Mouse (Mus musculus) heart, embryonic 14.5 days (tissue): Measurements from ENCODE around the gene Plpp1. TPM values are rescaled to one million over a fixed set of nuclear protein-coding genes. Genes with fewer than 3 reads are reported as not detected.

Experiments used
- ATAC-seq: fragments of 200-750 bp; cut with Nextera tagmentation; 2 replicates; pipeline ENCODE4 v1.8.0; 2017; ENCODE audit warnings: low read depth, moderate TSS enrichment; ENCODE audit not compliant: insufficient number of reproducible peaks, insufficient read depth, low FRiP score
- H3K27ac ChIP-seq, 2 experiments: fragments of 200-500 bp in 1 of 2; fragments of 300-500 bp in 1 of 2; sonication (generic) in 1 of 2; replicated peaks in 1 of 2; 2 replicates each; pipeline ENCODE4 v1.5.1; 2012 to 2014; ENCODE audit warnings: low read depth in 2 of 2, low read length in 2 of 2, control low read depth in 1 of 2, mild to moderate bottlenecking in 1 of 2, mixed read lengths in 1 of 2; ENCODE audit not compliant: control insufficient read depth in 1 of 2, insufficient read depth in 1 of 2
- H3K27me3 ChIP-seq: fragments of 300-500 bp; sonication (generic); 2 replicates; pipeline ENCODE4 v1.6.1; 2014; ENCODE audit warnings: mild to moderate bottlenecking, low read length, control low read depth; ENCODE audit not compliant: control insufficient read depth, insufficient read depth
- H3K36me3 ChIP-seq: fragments of 300-500 bp; sonication (generic); 2 replicates; pipeline ENCODE4 v1.6.1; 2014; ENCODE audit warnings: mild to moderate bottlenecking, control low read depth, low read length, mixed read lengths; ENCODE audit not compliant: control insufficient read depth, insufficient read depth
- H3K4me1 ChIP-seq, 2 experiments: fragments of 200-500 bp in 1 of 2; fragments of 300-500 bp in 1 of 2; sonication (generic) in 1 of 2; 2 replicates each; pipeline ENCODE4 v1.6.1; 2012 to 2014; ENCODE audit warnings: low read length in 2 of 2, control low read depth in 1 of 2, mixed read lengths in 1 of 2; ENCODE audit not compliant: control insufficient read depth in 2 of 2, insufficient read depth in 2 of 2
- H3K4me2 ChIP-seq: fragments of 300-500 bp; sonication (generic); 2 replicates; pipeline ENCODE4 v1.6.1; 2014; ENCODE audit warnings: mild to moderate bottlenecking, low read length
- H3K4me3 ChIP-seq, 2 experiments: fragments of 200-500 bp in 1 of 2; fragments of 300-500 bp in 1 of 2; sonication (generic) in 1 of 2; 2 replicates each; pipeline ENCODE4 v1.5.1; 2012 to 2014; ENCODE audit warnings: low read length in 2 of 2, mild to moderate bottlenecking in 2 of 2, control low read depth in 1 of 2, low read depth in 1 of 2, moderate library complexity in 1 of 2; ENCODE audit not compliant: control insufficient read depth in 1 of 2, insufficient read depth in 1 of 2
- H3K9ac ChIP-seq: fragments of 300-500 bp; sonication (generic); 2 replicates; pipeline ENCODE4 v1.6.1; 2014; ENCODE audit warnings: mild to moderate bottlenecking, low read length
- H3K9me3 ChIP-seq: fragments of 300-500 bp; sonication (generic); 2 replicates; pipeline ENCODE4 v1.6.1; 2016; ENCODE audit warnings: low read length, control low read depth; ENCODE audit not compliant: control insufficient read depth
- WGBS: fragments of 180-500 bp; shearing (Covaris S2); extraction: QIAGEN DNeasy Blood & Tissue Kit; methylation state at CpG from one replicate; pipeline ENCODE4 v1.1.7; 2014; 5-methylcytosine and 5-hydroxymethylcytosine counted together
- polyA plus RNA-seq: library from polyadenylated mRNA; unstranded; fragments of >200 nt; fragmentation: Nextera tagmentation; extraction: Ambion mirVana; gene quantifications from 2 replicates; pipeline ENCODE4 v1.2.1, GENCODE M21; 2014

The Plpp1 gene
- polyA plus RNA-seq, 1 experiment from 2014 or later: 56.6 TPM

GRCm38 (mm10) chr13:112758546-112759090 lies 42.0 kb upstream of the Plpp1 start:
- H3K27me3 ChIP-seq: no peaks in the 10 kb centered on the region
- H3K9ac ChIP-seq: no peak overlapping the region
- no peak for ATAC-seq
- no peak overlapping the region for H3K4me3 ChIP-seq
- H3K27ac ChIP-seq: peak overlapping the region in 1 of 2 experiments; percentile 39; a peak in 1 of 4 replicates
- H3K4me2 ChIP-seq: no peak overlapping the region
- peaks cover 22 to 38% of the 10 kb centered on the region in 2 experiments for H3K4me1 ChIP-seq
- 72% methylated on average over 6 of the region's 6 CpGs for WGBS
- H3K36me3 ChIP-seq: no peaks in the 10 kb centered on the region
- no peaks in the 10 kb centered on the region for H3K9me3 ChIP-seq

GRCm38 (mm10) chr13:112759364-112759763 lies 41.2 kb upstream of the Plpp1 start:
- ATAC-seq: no peak
- 70% methylated on average over 9 of the region's 9 CpGs for WGBS
- H3K9me3 ChIP-seq: no peaks in the 10 kb centered on the region
- no peak overlapping the region for H3K4me2 ChIP-seq
- H3K4me1 ChIP-seq: peaks cover 27 to 44% of the 10 kb centered on the region in 2 experiments
- H3K36me3 ChIP-seq: no peaks in the 10 kb centered on the region
- H3K27me3 ChIP-seq: no peaks in the 10 kb centered on the region
- no peak overlapping the region for H3K4me3 ChIP-seq
- no peak overlapping the region for H3K27ac ChIP-seq
- no peak overlapping the region for H3K9ac ChIP-seq

- peaks cover 27 to 46% of the 10 kb centered on the region in 2 experiments for H3K4me1 ChIP-seq
These were observed 40.6 kb upstream of the Plpp1 start for GRCm38 (mm10) chr13:112759777-112760537.

GRCm38 (mm10) chr13:112760538-112760881 lies 40.1 kb upstream of the Plpp1 start:
- no peaks in the 10 kb centered on the region for H3K36me3 ChIP-seq
- H3K4me1 ChIP-seq: peaks cover 23 to 41% of the 10 kb centered on the region in 2 experiments
- no peaks in the 10 kb centered on the region for H3K9me3 ChIP-seq
- no peak overlapping the region for H3K27ac ChIP-seq
- H3K4me2 ChIP-seq: no peak overlapping the region
- H3K4me3 ChIP-seq: no peak overlapping the region
- no peaks in the 10 kb centered on the region for H3K27me3 ChIP-seq
- no peak overlapping the region for H3K9ac ChIP-seq
- 14% methylated on average over 1 of the region's 1 CpGs for WGBS
- no peak for ATAC-seq

More at GRCm38 (mm10) chr13:112759777-112760537, 40.6 kb upstream of the Plpp1 start:
- Histone ChIP-seq H3K4me3 (no peak overlapping the region), H3K27ac (no peak overlapping the region), H3K36me3 (no peaks in the 10 kb centered on the region), H3K9ac (no peak overlapping the region), H3K27me3 (no peaks in the 10 kb centered on the region), H3K4me2 (no peak overlapping the region), H3K9me3 (no peaks in the 10 kb centered on the region)
- 63% methylated on average over 15 of the region's 15 CpGs for whole genome bisulfite sequencing
- ATAC-seq: no peak

GRCm38 (mm10) chr13:112761787-112762186 lies 38.8 kb upstream of the Plpp1 start:
- Histone ChIP-seq H3K36me3 (no peaks in the 10 kb centered on the region), H3K27ac (no peak overlapping the region), H3K9ac (0 out of 2 replicates have a peak overlapping the region, but pooled peaks have one; percentile 0), H3K9me3 (peaks cover 4% of the 10 kb centered on the region), H3K27me3 (no peaks in the 10 kb centered on the region), H3K4me2 (no peak overlapping the region), H3K4me3 (no peak overlapping the region), H3K4me1 (peaks cover 19 to 34% of the 10 kb centered on the region in 2 experiments)
- WGBS: 29% methylated on average over 1 of the region's 1 CpGs
- no peak for ATAC-seq

GRCm38 (mm10) chr13:112762548-112762947 lies 38.0 kb upstream of the Plpp1 start:
- H3K9ac ChIP-seq: no peak overlapping the region
- peaks cover 19 to 34% of the 10 kb centered on the region in 2 experiments for H3K4me1 ChIP-seq
- no peak overlapping the region for H3K4me3 ChIP-seq
- H3K27ac ChIP-seq: no peak overlapping the region
- WGBS: 56% methylated on average over 4 of the region's 4 CpGs
- no peak overlapping the region for H3K4me2 ChIP-seq
- H3K27me3 ChIP-seq: no peaks in the 10 kb centered on the region
- H3K9me3 ChIP-seq: peaks cover 11% of the 10 kb centered on the region
- no peaks in the 10 kb centered on the region for H3K36me3 ChIP-seq
- no peak for ATAC-seq

- WGBS: 63% methylated on average over 10 of the region's 10 CpGs
- Histone ChIP-seq H3K4me1 (peaks cover 18 to 34% of the 10 kb centered on the region in 2 experiments), H3K27ac (no peak overlapping the region), H3K36me3 (no peaks in the 10 kb centered on the region), H3K9me3 (peaks cover 13% of the 10 kb centered on the region), H3K4me2 (no peak overlapping the region), H3K27me3 (no peaks in the 10 kb centered on the region), H3K4me3 (no peak overlapping the region), H3K9ac (no peak overlapping the region)
- no peak for ATAC-seq
These were observed 37.0 kb upstream of the Plpp1 start for GRCm38 (mm10) chr13:112763531-112764091.
